Mouse (Mus musculus) cerebellum, adult 11 months (tissue): ENCODE measurements around the gene C2cd4d.

Experiments
- DNase-seq: peaks from one replicate; pipeline ENCODE4 v3.0.0; 2022

The C2cd4d gene

DNA sequence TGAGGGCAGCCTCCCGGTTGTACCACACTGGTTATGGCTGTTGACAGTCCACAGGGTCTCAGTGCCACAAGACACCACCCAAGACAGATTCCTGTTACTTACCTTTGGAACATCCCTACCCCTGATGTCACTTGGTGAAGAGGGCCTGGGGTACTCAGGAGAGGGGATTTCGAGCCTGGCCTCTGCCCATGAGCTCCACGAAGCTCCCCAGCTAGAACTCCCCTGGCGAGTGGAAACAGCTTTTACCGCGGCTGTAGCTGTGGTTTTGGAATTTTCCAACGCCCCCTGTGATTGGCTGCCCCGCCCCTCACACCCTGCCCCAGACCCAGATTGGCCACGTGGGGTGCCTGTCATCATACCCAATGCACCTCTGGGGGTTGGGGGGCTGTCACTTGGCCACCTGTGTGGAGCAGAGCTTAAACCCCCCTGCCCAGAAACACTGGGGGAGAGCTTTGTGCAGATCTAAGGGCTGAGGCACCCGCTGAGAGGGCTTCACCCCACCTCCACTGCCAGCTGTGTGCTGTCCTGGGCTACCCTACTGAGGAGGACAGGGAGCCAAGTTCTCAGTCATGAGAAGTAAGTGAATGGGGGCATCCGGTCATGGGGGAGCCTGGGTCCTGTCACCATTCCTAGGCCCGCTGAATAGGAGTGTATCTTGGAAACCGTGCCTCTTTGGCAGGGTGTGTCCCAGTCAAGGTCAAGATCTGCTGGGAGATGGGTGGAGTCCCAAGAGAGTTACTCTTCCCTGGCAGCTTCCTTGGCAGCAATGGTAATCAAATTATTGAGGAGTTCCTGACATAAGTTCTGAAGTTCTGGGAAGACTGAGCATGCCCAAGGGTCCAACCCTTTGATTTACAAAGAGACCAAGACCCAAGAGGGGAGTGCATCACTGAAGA is 15.0 kb downstream of the C2cd4d start:
- DNase-seq, result no peak

DNA sequence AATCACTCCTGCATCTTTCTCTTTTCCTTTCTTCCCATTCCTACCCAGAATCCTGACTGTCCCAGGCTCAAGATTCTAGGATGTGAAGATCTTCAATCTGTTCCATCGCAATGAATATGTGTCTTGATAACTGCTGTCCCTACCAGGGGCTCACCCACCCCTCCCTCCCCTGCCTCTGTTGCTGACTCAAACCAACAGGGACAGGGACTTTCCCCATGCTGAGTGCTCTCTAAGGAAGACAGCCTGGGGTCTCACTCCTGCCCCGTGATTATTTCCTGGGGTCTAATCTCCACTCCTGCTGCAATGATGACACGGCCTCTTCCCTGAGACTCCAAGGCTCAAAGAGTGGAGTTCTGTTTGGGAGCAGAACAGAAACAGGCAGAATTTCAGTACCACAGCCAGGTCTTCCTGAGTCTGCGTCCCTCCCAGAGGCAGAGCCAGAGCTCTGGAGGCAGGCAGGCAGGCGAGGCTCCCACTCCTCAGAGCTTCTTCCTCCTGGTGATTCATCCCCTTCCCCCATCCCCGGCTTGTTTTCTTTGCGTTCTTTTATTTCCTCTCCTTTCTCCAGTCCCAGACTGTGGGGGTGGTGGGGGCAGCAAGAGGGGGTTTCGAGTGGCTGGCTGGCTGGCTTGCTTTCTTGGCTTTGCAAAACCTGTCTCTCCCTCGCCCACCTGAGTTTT is 17.7 kb downstream of the C2cd4d start:
- no peak for DNase-seq

DNA sequence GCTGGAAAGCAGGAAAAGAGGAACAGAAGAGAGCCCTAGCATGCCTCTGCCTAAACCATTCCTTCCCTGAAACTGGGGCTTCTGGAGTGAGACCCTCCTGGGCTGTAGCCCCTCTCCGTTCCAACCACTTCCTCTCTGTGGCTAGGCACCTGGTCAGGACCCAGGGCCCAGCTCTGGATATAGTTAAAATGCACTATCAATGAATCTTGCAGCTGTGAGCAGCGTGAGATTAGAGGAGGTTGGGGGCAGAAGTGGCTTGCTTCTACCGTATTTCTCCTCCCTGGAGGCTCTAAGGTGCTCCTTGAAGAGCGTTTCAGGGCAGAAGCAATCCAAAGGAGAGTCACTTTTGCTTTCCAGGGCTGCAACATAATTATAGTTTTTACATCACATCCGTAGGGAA is 20.1 kb downstream of the C2cd4d start:
- DNase-seq, result no peak

DNA sequence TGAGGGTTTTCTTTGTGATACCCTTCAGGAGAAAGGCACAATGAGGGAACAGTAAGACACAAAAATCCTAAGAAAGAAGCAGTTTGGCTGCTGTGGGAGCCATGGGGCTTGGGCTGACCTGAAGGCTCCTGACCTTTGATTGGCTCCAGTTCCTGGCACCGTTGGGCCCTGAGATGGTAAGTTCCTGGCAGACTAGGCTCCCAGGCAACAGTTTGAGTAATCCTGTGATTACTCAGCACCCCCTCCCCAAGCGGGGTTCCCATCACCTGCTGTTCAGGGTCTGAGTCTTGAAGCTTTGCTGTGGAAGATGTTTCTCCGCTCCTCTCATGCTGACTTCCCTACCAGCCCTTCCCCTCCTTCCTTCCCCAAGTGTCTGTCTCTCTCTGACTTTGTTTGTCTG is 21.2 kb downstream of the C2cd4d start:
- no peak for DNase-seq

DNA sequence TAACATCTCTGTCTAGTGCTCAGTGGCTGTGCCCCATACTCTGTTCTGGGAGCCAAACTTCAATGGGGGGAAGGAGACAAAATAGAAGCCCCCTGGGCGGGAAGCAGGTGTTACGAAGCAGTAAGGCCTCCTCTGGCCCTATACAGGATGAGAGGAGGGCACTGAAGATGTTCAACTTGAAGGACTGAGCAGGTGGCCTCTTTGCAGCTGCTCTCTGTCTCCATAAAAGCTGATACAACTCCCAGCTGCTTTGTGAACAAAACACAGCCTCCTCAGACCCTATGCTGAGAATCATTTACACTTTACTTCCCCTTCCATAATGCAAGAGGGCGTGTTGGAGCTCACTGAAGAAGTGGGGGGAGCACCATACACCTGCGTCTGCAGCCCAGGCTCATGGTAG is 24.4 kb downstream of the C2cd4d start:
- no peak for DNase-seq

DNA sequence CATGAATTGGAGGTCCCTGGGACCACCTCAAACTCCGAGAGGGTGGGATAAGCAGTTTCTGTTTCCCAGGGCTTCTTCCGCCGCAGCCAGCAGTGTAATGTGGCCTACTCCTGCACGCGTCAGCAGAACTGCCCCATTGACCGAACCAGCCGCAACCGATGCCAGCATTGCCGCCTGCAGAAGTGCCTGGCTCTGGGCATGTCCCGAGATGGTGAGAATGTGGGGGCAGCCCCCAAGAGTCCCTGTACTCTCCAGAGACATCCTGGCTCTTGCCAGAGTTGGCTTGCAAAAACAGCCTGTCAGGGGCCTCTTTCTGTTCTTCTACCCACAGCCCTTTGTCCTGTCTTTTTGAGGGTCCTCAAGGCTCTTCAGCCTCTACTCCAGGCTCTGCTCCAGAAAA is 25.2 kb downstream of the C2cd4d start:
- DNase-seq, result no peak

DNA sequence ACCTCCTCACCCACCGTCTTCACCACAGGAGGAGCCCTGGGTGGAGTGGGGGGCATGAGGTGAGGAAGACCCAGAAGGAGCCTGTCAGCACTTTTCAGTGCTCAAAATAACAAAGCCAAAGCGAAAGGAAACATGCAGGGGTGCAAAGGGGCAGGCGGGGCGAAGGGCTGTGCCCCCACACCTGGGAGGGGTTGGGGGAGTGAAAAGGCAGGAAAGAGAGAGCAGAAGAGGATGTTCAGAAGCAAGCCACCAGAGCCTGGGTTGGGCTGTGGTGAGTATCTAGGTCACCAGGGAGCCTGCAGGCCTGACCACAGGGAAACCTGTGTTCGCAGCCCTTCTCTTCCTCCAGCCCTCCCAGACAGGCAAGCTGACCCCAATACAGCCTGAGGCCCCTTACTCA is 25.8 kb downstream of the C2cd4d start:
- DNase-seq, result no peak

DNA sequence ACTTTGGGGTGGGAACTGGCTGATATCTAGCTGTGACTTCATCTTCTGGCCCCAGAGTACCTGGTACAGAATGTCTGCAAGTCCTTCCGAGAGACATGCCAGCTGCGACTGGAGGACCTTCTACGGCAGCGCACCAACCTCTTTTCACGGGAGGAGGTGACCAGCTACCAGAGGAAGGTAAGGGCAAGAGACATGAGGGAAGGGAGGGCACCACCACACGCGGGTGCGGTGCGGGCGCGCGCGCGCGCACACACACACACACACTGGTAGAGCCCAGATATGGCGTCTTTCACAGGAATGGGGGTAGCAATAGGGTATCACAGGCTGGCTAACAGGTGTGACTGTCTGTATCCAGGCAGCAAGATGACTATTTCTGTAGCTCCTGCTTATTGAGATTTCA is 27.2 kb downstream of the C2cd4d start:
- DNase-seq, result no peak

DNA sequence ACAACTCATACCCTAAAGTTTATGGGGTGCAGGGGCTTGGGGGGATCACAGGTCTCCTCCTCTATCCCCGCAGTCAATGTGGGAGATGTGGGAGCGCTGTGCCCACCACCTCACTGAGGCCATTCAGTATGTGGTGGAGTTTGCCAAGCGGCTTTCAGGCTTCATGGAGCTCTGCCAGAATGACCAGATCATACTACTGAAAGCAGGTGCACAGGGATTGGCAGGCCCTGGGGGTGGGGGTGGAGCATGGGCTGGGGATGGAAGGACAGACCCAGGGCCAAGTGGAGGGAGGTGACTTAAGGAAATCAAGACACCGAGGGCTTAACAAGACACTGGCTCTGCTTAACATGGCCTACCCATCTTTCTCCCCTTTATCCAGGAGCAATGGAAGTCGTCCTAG is 28.8 kb downstream of the C2cd4d start:
- DNase-seq, result no peak

DNA sequence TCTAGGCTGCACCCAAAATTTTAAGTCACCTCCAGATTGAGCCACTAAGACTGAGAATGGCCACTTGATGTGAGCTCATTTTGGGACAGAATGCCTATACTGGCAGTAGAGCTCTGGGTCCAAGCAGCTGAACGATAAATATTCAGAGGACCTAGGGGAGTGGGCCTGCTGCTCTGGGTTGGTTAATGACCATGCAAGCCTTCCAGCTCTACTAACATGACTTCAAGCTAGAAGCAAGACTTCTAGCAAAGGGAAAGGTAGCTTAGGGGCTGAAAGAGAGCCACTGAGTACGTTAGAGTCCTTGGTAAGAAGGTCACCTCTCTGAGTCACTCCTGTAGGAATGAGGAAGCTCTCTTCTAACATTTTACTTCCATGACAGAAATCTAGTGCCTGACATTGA is 29.9 kb downstream of the C2cd4d start:
- no peak for DNase-seq

DNA sequence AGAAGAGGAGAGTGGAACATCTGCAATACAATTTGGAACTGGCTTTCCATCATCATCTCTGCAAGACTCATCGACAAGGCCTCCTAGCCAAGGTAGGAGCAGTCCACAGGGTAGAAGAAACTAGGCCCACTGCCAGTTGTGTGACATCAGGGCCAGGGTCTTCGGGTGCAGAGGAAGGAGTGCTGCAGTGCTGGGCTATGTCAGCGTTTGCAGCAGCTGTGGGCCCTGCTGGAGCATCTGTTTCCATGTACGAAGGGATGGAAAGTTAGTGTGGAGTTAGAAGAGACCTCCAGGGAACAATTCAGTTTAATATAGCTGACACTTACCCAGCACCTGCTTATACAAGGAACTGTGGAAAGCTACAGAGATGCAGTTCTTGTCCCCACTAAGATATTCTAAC is 30.8 kb downstream of the C2cd4d start:
- no peak for DNase-seq

DNA sequence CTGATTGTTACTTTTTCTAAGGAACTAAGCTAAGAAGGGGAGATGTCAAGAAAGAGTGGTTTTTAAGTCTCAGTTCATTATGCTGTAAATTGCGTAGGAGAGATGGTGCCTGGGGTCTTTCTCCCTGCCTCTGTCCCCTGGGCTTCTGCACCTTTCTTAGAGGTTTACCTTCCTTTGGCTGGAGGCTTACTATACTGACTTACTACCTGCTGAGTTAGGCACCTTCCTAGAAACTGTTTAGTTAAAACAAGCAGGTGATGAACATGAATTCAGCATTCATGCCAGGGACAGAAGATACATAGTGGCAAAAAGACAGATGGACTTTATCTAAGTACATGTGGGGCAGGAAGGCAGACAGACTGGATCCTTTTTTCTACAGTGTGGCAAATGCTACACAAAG is 34.1 kb downstream of the C2cd4d start:
- no peak for DNase-seq

DNA sequence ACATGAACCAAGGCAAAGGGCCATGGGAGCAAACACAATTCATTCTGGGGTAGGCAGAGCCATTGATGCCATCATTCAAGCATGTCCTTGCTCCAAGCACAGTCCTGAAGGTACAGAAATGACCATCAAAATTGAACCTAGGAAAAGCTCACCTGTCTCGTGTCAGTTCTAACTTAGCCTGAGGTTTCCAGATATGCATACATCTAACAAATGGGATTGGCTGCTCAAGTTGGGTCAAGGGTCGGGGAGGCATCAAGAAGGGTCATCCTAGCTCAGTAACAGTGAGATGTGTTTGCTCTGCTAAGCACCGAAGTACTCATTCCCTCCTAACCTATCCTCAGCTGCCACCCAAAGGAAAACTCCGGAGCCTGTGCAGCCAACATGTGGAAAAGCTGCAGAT is 34.6 kb downstream of the C2cd4d start:
- DNase-seq, result no peak

DNA sequence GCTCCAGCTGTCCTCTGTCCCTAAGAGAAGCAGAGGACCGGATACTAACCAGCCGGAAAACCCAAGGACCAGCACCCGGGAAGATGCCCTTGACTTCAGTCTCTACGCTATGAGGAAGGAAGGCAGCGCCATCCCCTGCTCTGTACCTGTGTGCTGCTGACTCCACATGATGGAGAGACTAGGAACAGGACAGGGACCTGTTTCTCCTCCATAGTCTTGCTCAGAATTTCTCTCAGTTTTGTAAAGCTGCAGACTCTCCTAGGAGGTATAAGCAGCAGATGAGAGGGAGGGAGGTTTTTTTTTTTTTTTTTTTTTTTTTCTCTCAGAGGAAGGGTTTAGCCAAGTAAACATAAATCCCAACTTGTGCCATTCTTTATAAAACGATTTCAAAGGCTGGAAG is 36.0 kb downstream of the C2cd4d start, which contains the start of gene Lingo4:
TSS of gene Lingo4 (plus strand) at position 301 of the 400 bp plus-strand sequence.
- DNase-seq, result no peak

DNA sequence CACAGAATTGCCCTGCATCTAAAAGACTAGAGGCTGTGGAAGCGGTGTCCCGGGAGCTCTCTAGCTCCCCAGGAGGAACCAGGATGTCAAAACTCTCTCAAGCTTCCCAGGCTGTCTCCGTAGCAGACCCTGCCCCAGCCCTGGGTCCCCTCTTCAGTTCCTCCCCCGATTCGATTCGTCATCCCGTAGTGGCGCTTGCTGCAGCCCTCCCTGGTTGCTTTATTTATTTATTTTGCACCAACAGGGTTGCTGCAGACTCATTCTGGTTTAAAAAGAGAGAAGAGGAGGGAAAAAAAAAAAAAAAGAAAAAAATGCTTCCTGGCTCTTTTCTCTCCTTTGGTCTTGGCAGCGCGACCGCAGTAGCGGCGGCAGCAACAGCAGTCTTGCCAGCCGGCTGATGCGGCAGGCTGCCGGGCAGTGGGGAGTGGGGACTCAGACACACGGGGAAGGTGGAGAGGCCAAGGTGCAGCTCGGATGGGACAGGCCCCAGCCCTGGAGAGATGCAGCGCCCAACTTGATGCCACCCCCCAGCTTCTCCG is 36.8 kb downstream of the C2cd4d start:
- no peak for DNase-seq

DNA sequence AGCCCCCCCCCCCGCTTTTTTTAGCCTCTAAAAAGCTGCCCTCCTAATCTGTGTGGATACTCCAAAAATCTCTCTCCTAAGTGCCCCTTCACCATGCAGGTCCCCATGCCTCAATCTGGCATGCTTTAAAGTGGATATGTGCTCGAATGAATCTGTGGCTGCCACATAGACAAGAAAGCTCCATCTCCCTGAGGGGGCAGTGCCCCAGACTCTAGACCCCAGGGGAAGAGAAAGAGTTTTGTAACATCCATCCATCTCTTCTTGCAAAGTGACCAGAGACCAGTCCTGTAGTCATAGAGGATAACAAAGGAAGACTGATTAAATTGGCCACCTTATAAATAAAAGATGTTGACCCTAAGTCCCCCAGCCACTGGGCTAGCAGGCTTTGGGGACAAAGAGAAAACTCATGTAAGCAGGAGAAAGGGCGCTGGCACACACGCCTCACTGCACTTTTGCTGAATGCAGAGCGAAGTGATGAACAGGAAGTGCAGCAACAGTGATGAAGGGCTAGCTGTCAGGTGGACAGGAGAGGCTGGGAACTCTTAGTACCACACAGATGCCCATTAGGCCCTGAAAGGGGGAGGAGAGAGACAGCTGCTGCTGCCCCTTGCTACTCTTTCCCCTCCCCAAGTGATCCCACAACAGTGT is 37.5 kb downstream of the C2cd4d start:
- DNase-seq, result no peak

DNA sequence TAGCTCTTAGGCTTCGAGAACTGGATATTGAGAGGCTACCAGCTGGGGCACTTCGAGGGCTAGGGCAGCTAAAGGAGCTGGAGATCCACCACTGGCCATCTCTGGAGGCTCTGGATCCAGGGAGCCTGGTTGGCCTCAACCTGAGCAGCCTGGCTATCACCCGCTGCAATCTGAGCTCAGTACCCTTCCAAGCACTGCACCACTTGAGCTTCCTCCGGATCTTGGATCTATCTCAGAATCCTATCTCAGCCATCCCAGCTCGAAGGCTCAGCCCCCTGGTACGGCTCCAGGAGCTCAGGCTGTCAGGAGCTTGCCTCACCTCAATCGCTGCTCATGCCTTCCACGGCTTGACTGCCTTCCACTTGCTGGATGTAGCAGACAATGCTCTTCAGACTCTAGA is 40.2 kb downstream of the C2cd4d start:
- no peak for DNase-seq

DNA sequence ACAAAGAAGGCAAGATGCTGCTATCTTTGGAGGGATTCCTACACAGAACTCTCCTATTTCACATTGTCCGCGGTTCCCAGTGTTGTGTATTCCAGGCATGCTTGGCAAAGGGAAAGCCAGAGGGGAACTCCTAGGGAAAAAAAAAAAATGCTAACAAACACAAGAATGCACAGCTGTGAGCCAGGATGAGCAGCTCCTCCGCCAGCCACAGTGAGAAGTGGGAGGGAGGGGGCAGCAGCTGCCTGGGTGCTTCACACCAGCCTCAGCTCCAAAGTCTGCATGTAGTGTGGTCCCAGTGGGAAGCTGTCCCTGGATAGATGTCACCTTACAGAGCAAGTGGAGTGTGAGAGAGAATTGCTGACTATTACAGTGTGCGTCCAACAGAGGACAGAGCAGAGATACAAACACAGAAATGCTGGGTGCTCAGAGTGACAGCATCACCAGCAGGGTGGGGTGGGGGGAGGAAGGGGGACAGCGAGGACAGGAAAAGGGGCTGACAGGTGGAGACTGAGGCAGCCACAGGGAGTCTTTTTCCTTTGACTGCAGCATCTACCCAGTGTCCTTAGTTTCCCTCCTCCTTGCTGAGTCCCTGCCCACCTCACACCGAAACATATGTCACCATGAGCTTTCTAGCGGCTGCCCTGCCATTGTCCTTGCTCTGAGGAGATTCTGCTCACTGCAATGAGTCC is 42.3 kb downstream of the C2cd4d start:
- no peak for DNase-seq

DNA sequence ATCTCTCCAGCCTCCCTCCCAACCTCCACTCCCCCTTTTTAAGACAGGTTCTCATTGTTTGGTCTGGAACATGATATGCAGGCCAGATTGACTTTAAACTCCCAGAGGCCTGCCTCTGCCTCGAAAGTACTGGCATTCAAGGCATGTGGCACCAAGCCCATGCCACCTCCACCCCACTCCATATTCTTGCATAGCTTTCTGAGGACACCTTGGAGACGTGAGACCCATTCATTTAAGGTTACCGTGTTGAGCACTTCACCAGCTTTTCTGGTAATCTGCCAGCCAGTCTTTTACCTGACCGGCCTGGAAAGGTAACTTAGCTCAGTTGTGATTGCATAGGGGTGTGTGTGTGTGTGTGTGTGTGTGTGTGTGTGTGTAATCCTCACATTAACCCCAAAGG is 43.3 kb downstream of the C2cd4d start:
- DNase-seq, result no peak

DNA sequence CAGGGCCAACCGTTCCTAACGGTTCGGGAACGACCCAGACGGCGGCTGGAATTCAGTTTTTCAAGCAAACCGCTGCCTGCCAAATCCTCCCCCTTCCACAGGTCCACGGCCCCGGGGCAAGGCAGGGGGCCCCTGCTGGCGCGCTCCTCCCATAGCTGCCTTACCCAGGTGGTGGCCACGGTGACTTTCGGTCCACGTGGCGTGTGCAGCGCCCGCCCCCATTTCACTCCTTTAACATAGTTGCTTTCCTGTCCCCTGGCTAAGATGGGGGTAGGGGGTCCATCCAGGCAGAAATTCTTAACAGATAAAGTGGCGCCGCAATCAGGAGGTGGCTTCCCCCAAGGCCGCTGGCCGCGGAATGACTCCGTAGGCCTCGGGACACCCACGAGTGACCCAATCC is 50.3 kb downstream of the C2cd4d start:
- no peak for DNase-seq

DNA sequence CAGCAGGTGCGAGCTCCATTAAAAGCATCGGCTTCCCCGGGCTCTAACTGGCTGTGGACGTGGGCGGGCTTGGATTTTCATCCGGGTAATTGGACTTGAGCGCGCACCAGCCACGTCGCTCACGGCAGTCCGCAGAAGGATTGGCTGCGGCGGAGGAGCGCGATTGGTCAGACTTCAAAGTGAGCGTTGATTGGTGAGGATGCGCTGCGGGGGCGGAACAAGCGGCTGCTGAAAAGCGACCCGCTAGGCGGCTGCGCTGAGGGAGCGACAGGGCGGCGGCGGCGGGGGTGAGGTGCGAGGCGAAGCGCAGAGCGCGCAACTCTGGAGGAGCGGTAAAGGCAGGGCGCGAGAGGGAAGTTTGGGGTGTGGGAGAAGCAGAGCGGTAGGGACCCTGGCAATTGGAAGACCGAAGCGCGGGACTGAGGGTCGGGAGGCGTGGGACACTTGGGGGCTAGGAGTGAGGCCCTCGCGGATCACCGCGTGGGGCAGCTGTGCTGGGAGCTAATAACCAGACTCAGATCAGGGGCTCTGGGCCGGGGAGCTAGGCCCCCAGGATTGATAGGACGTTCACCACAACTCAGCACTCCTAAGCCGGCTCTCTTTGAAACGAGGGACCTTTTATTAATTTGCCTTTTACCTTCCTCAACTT is 50.9 kb downstream of the C2cd4d start, which contains the start of gene Tdrkh:
TSS of gene Tdrkh (plus strand) at position 243 of the 649 bp plus-strand sequence.
- peak; percentile 97 for DNase-seq
